Mouse (Mus musculus): ENCODE data around the gene Lepr.

Gene Lepr

DNA sequence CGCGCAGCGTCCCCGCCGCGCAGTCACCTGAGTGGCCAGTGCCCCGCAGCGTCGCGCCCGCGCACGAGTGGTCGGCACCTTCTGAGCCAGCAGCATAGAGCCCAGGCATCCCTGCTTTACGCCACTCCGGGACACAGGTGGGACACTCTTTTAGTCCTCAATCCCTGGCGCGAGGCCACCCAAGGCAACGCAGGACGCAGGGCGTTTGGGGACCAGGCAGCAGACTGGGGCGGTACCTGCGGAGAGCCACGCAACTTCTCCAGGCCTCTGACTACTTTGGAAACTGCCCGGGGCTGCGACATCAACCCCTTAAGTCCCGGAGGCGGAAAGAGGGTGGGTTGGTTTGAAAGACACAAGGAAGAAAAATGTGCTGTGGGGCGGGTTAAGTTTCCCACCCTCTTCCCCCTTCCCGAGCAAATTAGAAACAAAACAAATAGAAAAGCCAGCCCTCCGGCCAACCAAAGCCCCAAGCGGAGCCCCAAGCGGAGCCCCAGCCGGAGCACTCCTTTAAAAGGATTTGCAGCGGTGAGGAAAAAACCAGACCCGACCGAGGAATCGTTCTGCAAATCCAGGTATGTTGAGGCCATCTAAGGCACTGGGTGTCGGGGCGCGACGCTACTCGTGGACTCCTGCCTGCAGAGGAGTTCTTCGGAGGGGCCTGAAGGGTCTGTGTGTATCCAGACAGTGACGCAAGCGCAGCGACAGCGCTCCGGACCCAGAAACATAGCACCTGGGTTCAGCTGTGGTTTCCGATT, at the start of gene Lepr:
Gene Lepr (plus strand): TSS at position 38 of the 755 bp plus-strand sequence.
- peak; percentile 38 for DNase-seq (ENCODE audit: low read depth, low spot score)

DNA sequence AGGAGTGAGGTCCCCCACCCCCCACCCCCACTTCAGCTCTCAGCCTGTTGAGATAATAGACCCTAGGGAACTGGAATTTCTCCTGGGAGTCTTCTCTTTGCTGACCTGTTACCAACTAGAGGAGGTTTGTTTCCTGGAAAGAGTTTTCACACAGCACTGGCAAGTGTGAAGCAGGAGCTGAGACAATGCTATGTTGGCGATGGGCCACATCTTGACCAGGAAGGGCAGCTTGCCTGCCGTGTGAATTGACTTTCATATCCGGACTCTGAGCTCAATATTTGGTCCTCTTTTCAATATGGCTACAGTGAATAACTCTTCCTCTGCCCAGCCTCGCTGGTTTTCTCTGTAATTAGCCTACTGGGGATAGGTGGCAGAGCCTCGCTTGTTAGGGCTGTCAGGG, 48.0 kb upstream of the Lepr start:
- no peak for DNase-seq (ENCODE audit: low read depth, low spot score)

DNA sequence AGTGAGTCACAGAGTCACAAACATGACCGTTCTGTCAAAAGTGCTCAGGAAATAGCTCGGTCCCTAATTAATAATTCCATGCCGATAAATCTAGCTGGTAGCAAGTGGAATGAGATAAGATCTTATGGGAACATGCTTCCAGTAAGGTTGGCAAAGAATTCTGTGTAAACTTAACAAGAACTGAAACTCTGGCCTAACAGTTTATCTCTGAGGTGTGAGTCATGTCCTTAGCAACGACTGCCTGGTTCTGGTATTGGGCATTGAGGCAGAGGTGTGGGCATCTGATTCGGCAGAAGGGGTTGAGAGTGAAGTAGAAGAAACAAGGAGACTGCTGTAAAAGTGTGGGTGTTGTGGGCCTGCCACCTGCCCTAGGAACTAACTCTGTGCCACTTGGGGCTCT, 47.4 kb upstream of the Lepr start:
- DNase-seq (ENCODE audit: low read depth, low spot score): no peak

DNA sequence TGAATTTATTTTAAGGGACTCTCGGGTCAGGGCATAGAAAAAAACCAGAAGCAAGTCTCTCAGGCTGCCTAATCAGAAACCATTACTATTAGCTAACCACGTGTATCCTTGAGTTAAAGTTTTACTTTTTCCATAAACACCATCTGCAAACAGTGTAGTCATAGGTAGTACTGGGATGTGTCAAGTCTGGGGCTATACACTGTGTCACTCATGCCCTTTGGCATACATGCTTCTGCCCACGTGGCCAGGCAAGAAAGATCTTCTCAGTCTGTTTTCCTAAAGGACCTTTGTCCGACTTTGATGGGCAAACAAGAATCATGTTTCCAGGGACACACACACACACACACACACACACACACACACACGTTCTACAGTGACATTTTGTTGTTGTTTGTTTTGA, 42.4 kb upstream of the Lepr start:
- no peak for DNase-seq (ENCODE audit: low read depth, low spot score)

DNA sequence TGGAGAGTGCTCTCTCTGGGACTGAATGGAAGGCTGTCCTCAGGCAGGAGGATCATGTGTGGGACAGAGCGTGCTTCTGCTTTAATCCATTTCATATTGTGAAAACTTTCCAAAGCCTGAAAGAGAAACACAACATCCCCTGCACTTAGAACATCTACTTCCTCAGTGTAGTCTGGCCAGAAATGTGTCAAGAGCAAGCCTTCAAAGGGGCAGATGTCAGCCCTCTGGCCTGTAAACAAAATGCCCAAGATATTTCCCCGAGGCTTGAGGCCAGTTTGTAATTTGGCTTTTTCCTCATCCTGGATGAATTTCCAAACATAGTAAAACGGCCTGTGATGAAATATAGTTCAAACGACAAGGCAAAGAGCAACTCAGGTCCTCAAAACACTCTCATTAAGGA, 41.5 kb upstream of the Lepr start:
- DNase-seq (ENCODE audit: low read depth, low spot score): no peak

DNA sequence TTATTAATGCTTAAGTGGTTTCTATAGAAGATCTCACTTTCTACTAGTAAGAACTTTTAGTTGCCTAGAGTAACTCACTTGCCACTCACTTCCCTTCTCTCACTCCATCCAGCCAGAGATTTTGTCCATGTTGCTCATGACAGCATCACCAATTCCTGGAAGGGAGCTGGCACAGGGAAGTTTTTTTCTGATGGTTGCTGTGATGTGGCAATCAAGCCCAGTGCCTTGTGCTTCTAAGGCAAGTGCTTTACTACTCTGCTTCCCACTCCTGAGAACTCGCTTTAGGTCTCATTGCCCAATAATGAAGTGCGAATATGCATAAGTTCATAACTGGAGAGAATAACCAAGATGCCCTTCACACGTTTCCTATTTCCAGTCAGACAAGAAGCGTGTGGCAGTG, 34.6 kb upstream of the Lepr start:
- DNase-seq (ENCODE audit: low read depth, low spot score): no peak

DNA sequence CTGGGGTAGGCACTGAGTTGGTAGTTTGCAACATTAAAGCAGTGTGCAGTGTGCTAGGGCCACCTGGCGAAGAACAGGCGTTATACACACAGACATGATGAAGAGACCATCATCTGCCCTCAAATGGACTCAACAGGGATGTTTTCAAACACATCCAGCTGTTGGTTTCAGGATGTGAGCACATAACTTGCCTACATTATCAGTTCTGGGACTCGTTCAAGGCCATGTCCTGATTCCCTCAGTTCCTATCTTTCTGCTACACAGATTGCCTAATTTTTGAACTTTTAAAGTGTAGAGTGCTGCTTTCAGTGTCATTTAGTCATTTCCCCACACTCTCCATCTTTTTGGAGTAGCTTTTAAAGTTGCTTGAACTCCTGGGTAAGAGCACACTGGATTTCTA, 34.1 kb upstream of the Lepr start:
- DNase-seq (ENCODE audit: low read depth, low spot score): no peak

DNA sequence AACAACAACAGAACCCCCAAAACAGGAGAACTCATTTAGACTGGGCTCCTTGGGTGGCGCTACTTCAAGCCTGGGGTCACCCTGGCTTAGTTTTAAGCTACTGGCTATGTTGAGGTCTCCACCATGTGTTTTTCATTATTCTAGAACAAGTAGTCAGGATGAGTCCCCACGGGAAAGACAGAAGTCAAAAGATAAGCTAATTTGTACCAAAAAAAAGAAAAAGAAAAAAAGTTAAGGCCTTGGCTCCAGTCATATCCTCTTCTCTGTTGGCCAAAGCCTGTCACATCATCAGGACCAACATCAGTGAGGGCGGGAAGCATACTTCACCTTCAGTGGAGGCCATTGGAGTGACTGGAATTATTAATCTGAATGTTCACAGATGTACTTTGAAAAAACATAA, 32.4 kb upstream of the Lepr start:
- DNase-seq (ENCODE audit: low read depth, low spot score): no peak

DNA sequence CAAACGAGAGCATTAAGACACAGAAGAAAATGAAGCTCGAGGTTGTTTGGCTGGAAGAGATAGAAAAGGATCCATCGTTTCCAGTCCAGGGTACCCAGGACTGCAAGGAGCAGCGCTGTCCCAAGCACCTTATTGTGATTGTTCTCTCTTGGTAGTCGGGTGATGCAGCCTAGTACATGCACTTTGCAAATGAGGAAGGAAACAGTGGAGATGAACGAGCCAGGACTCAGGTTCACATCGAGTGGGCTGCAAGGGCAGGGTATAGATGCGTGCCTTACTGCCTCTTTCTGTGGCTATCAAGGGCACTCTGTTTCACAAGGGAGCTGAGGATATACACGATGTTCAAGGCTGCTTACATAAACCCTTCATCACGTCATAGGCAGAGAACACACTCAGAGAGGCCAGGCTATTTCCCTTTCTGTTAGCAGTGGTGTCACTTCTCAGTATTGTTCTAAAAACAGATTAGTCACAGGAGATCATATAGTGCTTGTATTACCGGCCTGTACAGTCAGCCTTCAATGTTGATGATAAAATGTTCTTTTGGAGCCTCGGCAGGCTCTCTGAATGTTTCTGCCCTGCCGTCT, 30.9 kb upstream of the Lepr start:
- no peak for DNase-seq (ENCODE audit: low read depth, low spot score)

DNA sequence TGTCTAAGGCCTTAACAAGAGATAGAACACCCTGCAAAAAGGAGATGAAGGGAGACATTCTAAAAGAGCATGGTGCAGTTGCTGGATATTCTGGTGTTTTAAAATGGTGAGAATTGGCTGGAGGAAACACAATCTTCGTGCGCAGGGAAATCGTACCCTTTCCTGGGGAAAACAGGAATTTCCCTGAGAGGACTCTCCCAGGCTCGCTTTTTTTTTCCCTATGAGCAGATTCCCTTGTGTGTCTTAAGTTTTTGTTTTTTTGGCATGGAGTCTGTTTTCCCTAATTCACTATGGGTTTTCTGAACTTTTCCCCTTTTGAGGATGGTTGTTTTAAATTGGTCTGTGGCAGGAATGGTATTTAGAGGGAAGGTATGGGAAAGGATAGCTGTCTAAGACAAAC, 28.0 kb upstream of the Lepr start:
- DNase-seq (ENCODE audit: low read depth, low spot score): no peak

DNA sequence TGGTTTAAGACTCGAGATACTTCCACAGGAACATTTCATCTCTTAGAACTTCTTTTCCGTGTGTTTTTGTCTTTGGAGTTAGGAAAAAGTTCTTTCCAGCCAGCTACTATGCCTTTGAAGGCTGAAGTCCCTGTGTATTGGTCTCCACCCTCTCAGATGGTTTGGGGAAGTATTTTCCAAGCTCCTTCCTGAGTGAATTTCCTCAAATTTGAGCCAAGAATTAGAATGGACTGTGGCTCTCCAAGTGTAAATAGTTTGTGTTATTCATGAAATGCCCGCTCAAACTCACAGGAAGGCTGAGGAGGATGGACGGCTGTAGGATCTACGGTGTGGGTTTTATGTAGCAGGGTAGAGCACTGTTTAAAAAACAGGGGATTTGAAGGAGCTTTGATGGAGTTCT, 27.6 kb upstream of the Lepr start:
- no peak for DNase-seq (ENCODE audit: low read depth, low spot score)

DNA sequence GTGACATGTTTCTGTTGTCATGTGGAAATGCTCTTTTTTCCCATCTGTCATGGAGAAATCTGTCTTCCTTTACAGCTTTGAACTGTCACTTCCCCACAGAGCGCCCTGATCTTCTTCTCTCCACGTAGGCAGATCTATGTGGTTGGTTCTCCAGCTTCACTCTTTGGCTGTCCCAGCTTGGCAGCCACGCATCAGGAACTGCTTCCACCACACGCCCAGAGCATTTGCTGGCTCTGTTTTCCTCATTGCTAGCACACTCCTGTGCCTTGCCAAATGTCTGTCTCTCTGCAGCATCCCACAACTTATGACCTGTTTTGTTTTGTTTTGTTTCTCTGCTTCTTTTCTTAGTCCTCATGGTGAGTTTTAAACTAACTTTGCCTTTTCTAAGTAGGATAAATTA, 24.3 kb upstream of the Lepr start:
- DNase-seq (ENCODE audit: low read depth, low spot score): no peak

DNA sequence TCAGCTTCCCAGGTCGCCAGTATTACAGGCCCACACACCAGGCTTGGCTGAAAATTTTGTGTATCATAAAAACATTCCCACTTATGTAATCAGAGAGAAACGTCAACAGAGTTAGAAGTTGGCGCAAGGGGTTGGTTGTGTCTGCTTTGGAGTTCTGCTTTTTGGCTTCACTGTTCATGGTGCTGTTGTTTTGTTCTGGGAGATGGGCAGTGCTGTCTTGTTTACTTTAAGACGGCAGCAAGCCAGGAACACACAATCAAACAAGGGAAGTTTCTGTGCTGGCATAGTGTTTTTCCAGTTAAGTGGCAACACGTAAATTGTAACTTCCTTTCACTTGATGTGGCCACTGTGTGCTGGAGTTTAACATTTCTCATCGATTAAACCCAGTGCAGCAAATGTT, 22.7 kb upstream of the Lepr start:
- DNase-seq (ENCODE audit: low read depth, low spot score): no peak

DNA sequence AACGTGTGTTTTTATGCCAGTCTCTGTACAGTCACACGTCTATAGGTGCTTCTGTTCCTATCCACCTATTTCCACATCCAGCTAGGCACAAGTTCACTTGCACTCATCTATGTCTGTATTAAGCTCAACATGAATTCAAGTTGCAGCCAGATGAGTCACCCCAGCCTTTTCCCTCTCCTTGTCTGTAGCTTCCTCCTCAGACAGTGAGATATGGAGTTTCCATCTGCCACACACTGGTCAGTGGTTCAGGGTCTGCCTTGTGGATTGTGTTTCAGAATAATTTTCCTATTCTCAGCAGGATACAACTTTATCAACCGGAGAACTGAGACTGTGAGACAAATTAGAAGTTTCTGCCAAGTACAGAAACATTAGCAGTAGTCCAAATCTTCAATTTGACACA, 20.0 kb upstream of the Lepr start:
- DNase-seq (ENCODE audit: low read depth, low spot score): no peak

DNA sequence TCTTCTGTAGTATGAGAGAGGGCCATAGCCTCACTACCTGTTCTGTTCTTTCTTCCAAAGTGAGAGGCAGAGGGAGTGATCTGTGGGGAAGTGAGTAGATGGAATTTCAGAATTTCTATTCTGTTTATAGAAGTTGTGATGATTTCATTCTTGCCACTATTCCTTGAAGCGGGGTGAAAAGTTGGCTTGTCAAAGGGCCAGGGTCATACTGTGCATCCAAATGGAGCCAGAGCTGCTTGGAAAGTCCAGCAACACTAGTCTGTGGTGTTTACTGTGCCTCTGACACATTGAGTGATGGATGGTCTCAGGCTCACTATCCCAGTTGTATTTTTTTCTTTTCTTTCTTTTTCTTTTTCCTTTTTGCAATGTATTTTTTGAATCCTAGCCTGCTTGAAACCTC, 17.8 kb upstream of the Lepr start:
- no peak for DNase-seq (ENCODE audit: low read depth, low spot score)

DNA sequence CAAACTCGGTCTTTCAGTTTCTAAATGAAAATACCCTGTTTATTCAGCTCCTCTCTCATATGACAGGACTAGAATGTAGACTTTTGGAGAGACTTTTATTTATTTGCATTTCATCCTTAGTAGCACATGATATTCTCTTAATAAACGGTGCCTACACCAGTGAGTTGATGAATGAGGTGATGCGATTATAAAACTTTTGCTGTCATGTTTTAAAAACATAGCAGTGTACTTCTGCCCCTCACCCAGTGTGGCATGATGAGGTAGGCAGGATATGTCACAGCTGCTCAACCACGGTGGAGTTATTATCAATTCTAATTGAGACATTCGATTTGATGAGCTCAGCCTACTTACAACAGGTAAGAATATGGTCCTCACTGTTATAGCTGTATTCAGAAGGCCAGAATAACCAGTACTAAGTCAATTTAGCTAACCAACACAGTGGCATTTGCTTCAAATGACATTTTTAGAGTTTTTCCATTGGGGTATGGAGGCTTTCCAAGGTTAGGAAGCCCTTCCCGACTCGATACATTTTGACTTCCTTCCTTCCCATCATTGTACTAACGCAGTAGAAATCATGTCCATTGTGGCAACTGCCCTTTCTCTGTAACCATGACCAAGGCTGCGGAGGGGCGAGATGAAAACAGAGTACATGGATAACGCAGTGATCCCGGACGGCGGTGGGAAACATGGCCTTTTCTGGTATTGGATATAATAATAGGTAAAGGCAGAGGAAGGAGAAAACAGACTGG, 16.1 kb upstream of the Lepr start:
- no peak for DNase-seq (ENCODE audit: low read depth, low spot score)

DNA sequence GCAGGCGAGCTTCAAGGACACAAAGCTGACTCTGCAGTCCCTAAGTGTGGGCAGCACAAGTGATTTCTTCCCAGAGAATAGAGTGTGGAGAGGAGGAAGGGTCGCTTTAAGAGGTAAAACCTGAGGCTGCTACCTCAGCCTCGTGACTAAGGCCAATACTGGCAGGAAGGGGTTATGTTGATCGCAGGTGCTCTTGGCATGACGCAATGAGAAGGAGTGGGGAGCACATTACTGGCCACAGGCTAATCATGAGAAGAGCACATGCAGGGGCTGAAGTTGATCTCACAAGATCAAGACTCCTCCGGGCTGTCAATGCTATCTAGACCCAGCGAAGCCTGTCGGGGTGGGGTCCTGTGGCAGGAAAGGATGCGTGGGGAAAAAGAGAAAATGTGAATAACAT, 11.9 kb upstream of the Lepr start:
- DNase-seq (ENCODE audit: low read depth, low spot score): no peak

DNA sequence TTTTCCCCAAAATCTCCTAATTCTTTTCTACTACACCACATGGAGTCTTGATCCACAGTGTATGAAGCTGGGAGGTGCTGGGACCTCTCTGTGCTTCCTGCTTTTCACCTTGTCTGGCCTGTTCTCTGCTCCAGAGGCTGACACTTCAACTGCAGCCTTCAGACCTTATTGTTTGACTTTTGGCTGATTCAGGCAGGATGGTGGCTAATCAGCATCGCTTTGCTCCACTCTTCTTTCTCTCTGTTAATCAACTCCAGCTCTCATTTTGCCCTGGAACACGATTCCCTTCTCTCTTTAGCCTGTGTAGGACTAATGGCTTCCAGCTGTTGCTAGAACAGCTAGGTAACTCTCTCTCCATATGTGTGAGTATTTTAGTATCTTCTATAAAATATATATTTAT, 10.0 kb upstream of the Lepr start:
- no peak for DNase-seq (ENCODE audit: low read depth, low spot score)

DNA sequence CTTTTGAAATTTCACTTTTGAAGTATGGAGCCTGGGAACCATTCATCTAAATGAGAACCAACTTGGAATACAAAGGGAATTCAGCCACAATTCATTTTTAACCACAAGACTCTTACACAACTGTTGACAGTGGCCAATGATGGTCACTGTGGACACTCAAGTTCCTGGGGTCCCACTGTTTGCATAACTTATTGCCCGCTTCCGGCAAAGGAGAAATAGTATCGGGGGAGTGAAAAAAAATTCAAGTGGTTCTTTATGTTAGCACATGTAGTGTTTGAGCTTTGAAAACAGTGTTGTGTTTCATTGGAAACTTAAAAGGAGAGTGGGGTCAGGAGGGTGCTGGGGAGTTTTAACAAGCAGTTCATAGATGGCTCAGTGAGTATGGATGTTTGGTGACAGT, 9.3 kb upstream of the Lepr start:
- no peak for DNase-seq (ENCODE audit: low read depth, low spot score)

DNA sequence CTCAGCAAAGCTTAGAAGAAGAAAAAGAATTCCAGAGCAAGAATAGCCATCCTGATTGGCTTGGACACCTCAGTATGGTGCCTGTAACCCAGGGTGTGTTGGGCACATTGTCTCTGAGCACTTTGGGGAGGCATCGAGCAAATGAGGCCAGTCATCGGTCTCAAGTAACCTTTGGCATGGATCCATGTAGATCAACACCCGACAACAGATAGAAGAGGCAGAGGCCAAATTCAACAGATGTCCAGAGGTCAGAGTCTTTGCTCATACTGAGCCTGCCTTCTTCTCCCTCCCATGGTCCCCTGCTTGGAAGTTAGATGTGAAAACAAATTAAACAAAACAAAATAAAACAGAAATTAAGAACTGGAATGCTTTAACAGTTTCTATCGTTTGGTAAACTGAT, 6.8 kb upstream of the Lepr start:
- DNase-seq (ENCODE audit: low read depth, low spot score): no peak

DNA sequence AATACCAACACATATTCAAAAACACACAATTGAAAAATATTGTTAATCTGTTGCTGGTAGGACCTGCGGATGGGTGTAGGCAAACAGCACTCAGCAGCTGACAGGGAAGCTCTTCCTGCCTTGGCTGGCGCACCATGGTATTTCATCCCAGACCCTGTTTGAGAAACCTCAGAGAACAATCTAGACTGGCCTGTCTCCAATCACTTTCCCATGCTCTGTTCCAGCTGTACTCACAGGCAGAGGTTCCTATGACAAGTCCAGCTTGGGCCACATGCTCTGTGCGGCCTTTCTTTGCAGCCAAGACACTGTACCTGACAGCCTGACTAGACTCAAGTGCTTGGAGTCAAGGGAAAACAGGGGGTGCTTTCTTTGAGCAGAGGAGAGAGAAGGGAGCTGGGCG, 6.1 kb upstream of the Lepr start:
- DNase-seq (ENCODE audit: low read depth, low spot score): no peak

DNA sequence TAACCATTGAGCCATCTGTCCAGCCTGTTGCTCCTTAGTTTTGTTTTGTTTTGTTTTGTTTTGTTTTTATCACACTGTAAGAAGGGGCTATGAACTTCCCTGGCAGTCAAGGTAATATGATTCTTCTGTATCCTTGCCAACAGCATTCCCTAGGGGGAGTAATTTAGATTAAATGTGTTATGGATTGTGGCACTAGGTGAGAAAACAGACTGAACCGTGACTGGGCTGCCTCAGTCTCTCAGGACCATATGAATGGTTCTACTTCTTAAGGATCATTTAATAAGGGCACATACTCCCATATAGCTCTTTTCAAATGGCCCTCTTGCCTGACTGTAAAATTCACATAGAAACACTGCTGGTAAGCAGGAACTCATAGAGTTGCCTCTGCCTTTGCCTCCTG, 4.6 kb upstream of the Lepr start:
- DNase-seq (ENCODE audit: low read depth, low spot score): no peak

DNA sequence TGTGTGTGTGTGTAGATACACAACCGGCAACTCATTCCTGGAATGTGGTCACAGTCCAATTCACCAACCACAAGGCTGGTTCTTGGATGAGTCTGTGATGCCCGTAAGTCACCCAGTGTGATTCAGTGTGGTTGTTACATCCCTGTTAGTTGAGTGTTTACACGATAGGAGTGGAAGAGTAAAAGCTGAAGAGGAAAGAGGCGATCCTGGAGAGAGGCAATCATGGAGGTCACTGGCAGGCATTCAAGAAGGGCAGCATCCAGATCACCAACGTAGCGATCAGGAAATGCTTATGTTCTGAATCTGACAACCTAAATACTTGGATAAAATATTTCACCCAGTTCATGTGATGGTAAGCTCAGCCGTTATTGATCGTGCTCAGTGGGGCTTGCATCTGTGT, 1.9 kb upstream of the Lepr start:
- DNase-seq (ENCODE audit: low read depth, low spot score): no peak
